Mouse (Mus musculus): ENCODE results near the gene Gcsh.

- TF ChIP-seq POLR2A (IDR thresholded peaks at IDR 0.05; ENCODE audit: insufficient read length, low read depth) (no peak), MYOG (IDR thresholded peaks at IDR 0.05; ENCODE audit: control insufficient read depth in 1 of 3, insufficient read depth in 1 of 3, insufficient read length in 2 of 3, low read depth in 2 of 3) (no peak), MAX (IDR thresholded peaks at IDR 0.05; ENCODE audit: low read depth) (no peak), CEBPB (IDR thresholded peaks at IDR 0.05; ENCODE audit: insufficient read depth, poor library complexity, severe bottlenecking) (no peak), TCF3 (IDR thresholded peaks at IDR 0.05; ENCODE audit: insufficient read length, low read depth) (no peak), REST (IDR thresholded peaks at IDR 0.05; ENCODE audit: insufficient read depth, insufficient read length) (no peak), MYOD1 (IDR thresholded peaks at IDR 0.05; ENCODE audit: control insufficient read depth in 1 of 3, insufficient read length in 2 of 3, low read depth in 2 of 3) (no peak), TCF12 (IDR thresholded peaks at IDR 0.05; ENCODE audit: insufficient read depth, poor library complexity, severe bottlenecking) (no peak), USF1 (IDR thresholded peaks at IDR 0.05; ENCODE audit: low read depth) (no peak), POLR2AphosphoS2 (IDR thresholded peaks at IDR 0.05; ENCODE audit: insufficient read length, low read depth) (no peak), SRF (IDR thresholded peaks at IDR 0.05; ENCODE audit: control insufficient read depth, insufficient read length, low read depth) (no peak), E2F4 (IDR thresholded peaks at IDR 0.05; ENCODE audit: insufficient read depth) (no peak)
Observed at GRCm38 (mm10) chr8:116989842-116990241, 3.5 kb downstream of the Gcsh start.

All from myocyte (in vitro differentiated cells).